Mouse (Mus musculus) ES-E14 (cell line): ENCODE data around the gene Gm29609. TPM values are rescaled to one million over a fixed set of nuclear protein-coding genes. Genes with fewer than 3 reads are reported as not detected.
A peak's percentile ranks its signal among the peaks of the same experiment; 100 is the strongest.
"Not testable (repeated sequence)": the region's sequence is repeated elsewhere in the genome, so short reads cannot be mapped to it uniquely, and the experiment has no call there.

Experiments
- DNase-seq: peaks from one replicate; pipeline ENCODE4 v3.0.0-alpha.2; 2013; ENCODE audit warnings: low read depth, low spot score
- H3K27ac ChIP-seq: 2 replicates; pipeline ENCODE4 v1.5.1; 2012; ENCODE audit warnings: low read depth, mild to moderate bottlenecking, low read length, moderate library complexity, mixed read lengths; ENCODE audit not compliant: poor library complexity, insufficient read depth, severe bottlenecking
- H3K36me3 ChIP-seq: 2 replicates; pipeline ENCODE4 v1.6.1; 2012; ENCODE audit warnings: mild to moderate bottlenecking, low read length, moderate library complexity, mixed read lengths; ENCODE audit not compliant: control insufficient read depth, poor library complexity, insufficient read depth, severe bottlenecking
- H3K4me1 ChIP-seq, 2 experiments: fragments of 150-350 bp in 1 of 2; sonication (generic) in 1 of 2; 2 replicates each; pipeline ENCODE4 v1.6.1; 2012; ENCODE audit warnings: low read length in 2 of 2, mild to moderate bottlenecking in 1 of 2, mixed read lengths in 1 of 2; ENCODE audit not compliant: control insufficient read depth in 2 of 2, insufficient read depth in 2 of 2, poor library complexity in 1 of 2
- H3K4me3 ChIP-seq, 2 experiments: fragments of 150-350 bp in 1 of 2; sonication (generic) in 1 of 2; 2 replicates each; pipeline ENCODE4 v1.5.1; 2012; ENCODE audit warnings: low read length in 2 of 2, low read depth in 1 of 2, mild to moderate bottlenecking in 1 of 2, mixed read lengths in 1 of 2; ENCODE audit not compliant: insufficient read depth in 1 of 2, poor library complexity in 1 of 2, severe bottlenecking in 1 of 2
- H3K9ac ChIP-seq: 2 replicates; pipeline ENCODE4 v1.6.1; 2012; ENCODE audit warnings: low read depth, mild to moderate bottlenecking, low read length, mixed read lengths; ENCODE audit not compliant: poor library complexity, insufficient read depth, severe bottlenecking
- H3K9me3 ChIP-seq: fragments of 150-350 bp; sonication (generic); 2 replicates; pipeline ENCODE4 v1.6.1; 2012; ENCODE audit warnings: low read depth, mild to moderate bottlenecking, low read length; ENCODE audit not compliant: control insufficient read depth, insufficient read depth
- CHD2 ChIP-seq: IDR thresholded peaks from 2 replicates; pipeline ENCODE4 v1.6.1; 2014; ENCODE audit warnings: mild to moderate bottlenecking, low read depth, low read length, inconsistent platforms
- HCFC1 ChIP-seq: IDR thresholded peaks from 2 replicates; pipeline ENCODE4 v1.6.1; 2012; ENCODE audit warnings: low read length, inconsistent platforms, borderline replicate concordance; ENCODE audit not compliant: insufficient read depth
- MAFK ChIP-seq: IDR thresholded peaks from 2 replicates; pipeline ENCODE4 v1.6.1; 2014; ENCODE audit warnings: mild to moderate bottlenecking, low read depth, low read length, inconsistent platforms; ENCODE audit not compliant: insufficient read depth
- ZC3H11A ChIP-seq: IDR thresholded peaks from 2 replicates; pipeline ENCODE4 v1.6.1; 2012; ENCODE audit warnings: low read depth, mild to moderate bottlenecking, inconsistent platforms, low read length, borderline replicate concordance
- ZNF384 ChIP-seq: IDR thresholded peaks from 2 replicates; pipeline ENCODE4 v1.6.1; 2012; ENCODE audit warnings: low read depth, low read length, inconsistent platforms
- in situ Hi-C, 2 experiments: fragments of 600-800 bp; cut with MboI; formaldehyde crosslinking; loops; one replicate each; pipeline ENCODE4 v1.15.1; 2025; ENCODE audit warnings: low sequenced_read_pairs in 2 of 2, inconsistent platforms in 1 of 2; ENCODE audit not compliant: unreplicated experiment in 2 of 2
- total RNA-seq: library from RNA; depleted of rRNA; stranded (reverse); fragments of 300-350 nt; gene quantifications from 2 replicates; pipeline ENCODE4 v1.2.3, GENCODE M21; 2012

The Gm29609 gene
- total RNA-seq, 1 experiment: 3.1 TPM

DNA sequence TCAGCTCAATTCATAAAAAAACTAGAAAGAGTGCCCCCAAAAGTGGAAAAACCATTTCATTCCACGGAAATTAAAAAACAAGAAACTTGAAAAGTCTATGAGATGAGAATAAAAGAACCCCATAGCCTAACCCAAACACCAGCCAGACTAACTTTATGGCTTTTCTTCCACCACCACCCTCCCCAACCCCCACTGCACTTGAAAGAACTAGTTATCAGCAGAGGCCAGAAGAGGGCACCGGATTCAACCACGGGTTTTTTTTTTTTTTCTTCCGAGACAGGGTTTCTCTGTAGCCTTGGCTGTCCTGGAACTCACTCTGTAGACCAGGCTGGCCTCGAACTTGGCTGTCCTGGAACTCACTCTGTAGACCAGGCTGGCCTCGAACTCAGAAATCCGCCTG lies 38.6 kb upstream of the Gm29609 start:
- Histone ChIP-seq H3K9ac (no peak overlapping the region), H3K9me3 (no peaks in the 10 kb centered on the region), H3K4me1 (peaks cover 0 to 3% of the 10 kb centered on the region in 2 experiments; a peak in 1 of 4 replicates), H3K36me3 (no peaks in the 10 kb centered on the region), H3K27ac (no peak overlapping the region), H3K4me3 (peak overlapping the region in 1 of 2 experiments; percentile 29; a peak in 1 of 4 replicates)
- TF ChIP-seq HCFC1 (no peak), ZNF384 (peak; percentile 66), CHD2 (no peak)
- in situ Hi-C loops: no loop called here
- DNase-seq: no peak

DNA sequence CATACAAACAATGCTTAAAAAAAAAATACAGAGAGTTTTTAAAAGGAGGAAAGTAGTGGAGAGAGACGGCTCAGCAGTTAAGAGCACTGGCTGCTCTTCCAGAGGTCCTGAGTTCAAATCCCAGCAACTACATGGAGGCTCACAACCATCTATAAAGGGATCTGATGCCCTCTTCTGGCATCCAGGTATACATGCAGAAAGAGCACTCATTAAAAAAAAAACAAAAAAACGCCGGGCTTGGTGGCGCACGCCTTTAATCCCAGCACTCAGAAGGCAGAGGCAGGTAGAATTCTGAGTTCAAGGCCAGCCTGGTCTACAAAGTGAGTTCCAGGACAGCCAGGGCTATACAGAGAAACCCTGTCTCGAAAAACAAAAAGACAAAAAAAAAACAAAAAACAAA lies 36.8 kb upstream of the Gm29609 start:
- H3K36me3 ChIP-seq, in situ Hi-C loops, DNase-seq, H3K4me1 ChIP-seq, H3K9ac ChIP-seq, H3K4me3 ChIP-seq, H3K9me3 ChIP-seq, H3K27ac ChIP-seq: not testable (repeated sequence)
- peak; percentile 83 for TF ChIP-seq ZNF384

DNA sequence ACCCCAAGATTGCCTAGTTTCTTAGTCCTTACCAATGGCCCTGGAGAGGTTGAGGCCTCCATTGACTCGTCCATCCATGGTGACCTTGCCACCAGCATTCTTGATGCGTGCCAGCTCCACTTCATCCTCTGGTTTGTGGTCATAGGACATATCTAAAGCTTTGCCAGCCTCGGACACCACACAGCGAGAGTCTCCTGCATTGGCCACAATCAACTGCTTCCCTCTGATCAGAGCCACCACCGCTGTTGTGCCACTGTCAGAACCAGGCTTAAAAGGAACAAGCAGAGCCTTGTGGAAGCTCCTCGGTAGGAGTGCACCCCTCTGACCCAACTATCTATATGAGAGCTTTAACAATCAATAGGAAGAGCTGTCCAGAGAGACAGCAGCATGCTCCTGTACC lies 24.7 kb upstream of the Gm29609 start:
- TF ChIP-seq MAFK (no peak), ZNF384 (no peak), ZC3H11A (no peak), HCFC1 (no peak), CHD2 (no peak)
- H3K27ac ChIP-seq: no peak overlapping the region
- no peak overlapping the region for H3K9ac ChIP-seq
- in situ Hi-C loops: no loop called here
- H3K36me3 ChIP-seq: peaks cover 36% of the 10 kb centered on the region
- H3K9me3 ChIP-seq: no peaks in the 10 kb centered on the region
- H3K4me3 ChIP-seq: no peak overlapping the region
- DNase-seq: no peak
- H3K4me1 ChIP-seq: peaks cover 3% of the 10 kb centered on the region in 2 experiments; a peak in 1 of 4 replicates

DNA sequence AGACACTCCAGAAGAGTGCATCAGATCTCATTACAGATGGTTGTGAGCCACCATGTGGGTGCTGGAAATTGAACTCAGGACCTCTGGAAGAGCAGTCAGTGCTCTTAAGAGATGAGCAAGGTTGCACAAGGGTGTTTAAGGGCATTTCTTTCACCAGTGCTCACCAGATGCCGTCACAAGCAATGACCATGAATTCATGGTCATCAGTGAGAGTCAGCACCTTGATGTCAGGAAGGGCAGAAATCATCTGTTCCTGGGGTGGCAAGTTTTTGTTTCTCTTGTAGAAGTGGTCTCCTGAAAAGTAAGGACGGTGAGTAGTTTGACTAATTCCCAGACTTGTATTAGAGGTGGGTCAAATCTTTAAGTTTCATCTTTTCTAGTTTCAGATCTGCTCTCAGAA lies 24.2 kb upstream of the Gm29609 start:
- Histone ChIP-seq H3K36me3 (peaks cover 41% of the 10 kb centered on the region), H3K9ac (no peak overlapping the region), H3K9me3 (no peaks in the 10 kb centered on the region), H3K4me3 (no peak overlapping the region), H3K27ac (no peak overlapping the region), H3K4me1 (peaks cover 3 to 5% of the 10 kb centered on the region in 2 experiments; a peak in 1 of 4 replicates)
- in situ Hi-C loops: no loop called here
- TF ChIP-seq HCFC1 (no peak), ZNF384 (no peak), CHD2 (no peak), MAFK (no peak)
- DNase-seq: no peak

DNA sequence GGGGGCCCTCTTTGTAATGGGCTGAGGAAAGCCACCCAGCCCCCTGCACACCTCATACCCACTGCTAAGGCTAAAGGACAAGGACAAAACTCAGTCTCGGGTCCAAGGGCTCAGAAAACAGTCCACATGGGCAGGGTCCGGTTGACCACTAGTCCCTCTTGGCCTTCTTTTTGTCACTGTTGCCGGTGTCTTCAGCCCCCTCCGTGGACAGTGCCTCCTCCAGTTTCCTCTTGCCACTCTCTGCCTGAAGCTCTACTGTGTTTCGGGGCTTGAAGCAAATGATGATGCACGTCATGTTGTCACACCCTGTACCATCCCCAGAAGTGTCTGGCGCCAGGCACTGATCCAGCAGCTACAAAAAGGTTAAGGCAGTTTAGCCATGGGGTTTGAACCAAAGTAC lies 23.2 kb upstream of the Gm29609 start:
- TF ChIP-seq ZNF384: no peak

More for the DNA sequence above, 23.2 kb upstream of the Gm29609 start:
- Histone ChIP-seq H3K36me3 (peaks cover 51% of the 10 kb centered on the region), H3K27ac (peak overlapping the region; percentile 41; the same call in 1 of the 2 replicates), H3K9ac (peak overlapping the region; percentile 71), H3K4me3 (peak overlapping the region; percentile 63 to 79), H3K9me3 (no peaks in the 10 kb centered on the region), H3K4me1 (peaks cover 3 to 5% of the 10 kb centered on the region in 2 experiments; a peak in 1 of 4 replicates)
- DNase-seq: no peak
- in situ Hi-C loops: no loop called here
